Mouse (Mus musculus): ENCODE measurements around the gene Gpr88. TPM values are rescaled to one million over a fixed set of nuclear protein-coding genes. Genes with fewer than 3 reads are reported as not detected.
"Not testable (repeated sequence)": the region's sequence is repeated elsewhere in the genome, so short reads cannot be mapped to it uniquely, and the experiment has no call there.

Gpr88 gene
- polyA plus RNA-seq, 1 experiment from 2014 or later: 2.1 TPM

- Histone ChIP-seq H3K4me3 (replicated peaks) (no peak overlapping the region), H3K27me3 (replicated peaks) (no peaks in the 10 kb centered on the region), H3K9me3 (no peaks in the 10 kb centered on the region), H3K36me3 (no peaks in the 10 kb centered on the region), H3K4me2 (no peak overlapping the region), H3K9ac (no peak overlapping the region), H3K27ac (no peak overlapping the region), H3K4me1 (no peaks in the 10 kb centered on the region)
- 84% methylated on average over 5 of the region's 5 CpGs for WGBS
- ATAC-seq (ENCODE audit: insufficient read depth, low FRiP score, low read depth): no peak
Measured at GRCm38 (mm10) chr3:116237527-116237926, 15.8 kb downstream of the Gpr88 start.

DNA sequence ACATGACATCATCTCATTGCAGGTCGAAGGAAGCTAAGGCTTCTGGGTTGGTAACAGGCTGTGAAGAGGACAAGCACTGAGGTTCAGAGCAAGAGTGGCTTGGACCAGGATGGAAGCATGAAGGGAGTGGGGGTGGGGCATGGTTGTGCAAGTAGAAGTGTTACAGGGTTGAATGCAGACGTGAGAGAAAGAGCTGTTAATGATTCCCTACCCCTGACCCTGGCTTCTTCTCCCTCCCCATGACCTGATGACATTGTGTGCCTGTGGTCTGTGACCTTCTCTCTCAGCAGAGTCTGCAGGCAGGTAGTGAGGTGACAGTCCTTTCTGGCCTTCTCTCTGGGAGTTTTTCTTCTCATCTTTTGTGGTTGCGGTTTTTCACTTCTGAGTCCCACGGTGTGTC is 16.4 kb downstream of the Gpr88 start:
- H3K27me3 ChIP-seq (replicated peaks): no peaks in the 10 kb centered on the region
- 75% methylated on average over 4 of the region's 4 CpGs for WGBS

DNA sequence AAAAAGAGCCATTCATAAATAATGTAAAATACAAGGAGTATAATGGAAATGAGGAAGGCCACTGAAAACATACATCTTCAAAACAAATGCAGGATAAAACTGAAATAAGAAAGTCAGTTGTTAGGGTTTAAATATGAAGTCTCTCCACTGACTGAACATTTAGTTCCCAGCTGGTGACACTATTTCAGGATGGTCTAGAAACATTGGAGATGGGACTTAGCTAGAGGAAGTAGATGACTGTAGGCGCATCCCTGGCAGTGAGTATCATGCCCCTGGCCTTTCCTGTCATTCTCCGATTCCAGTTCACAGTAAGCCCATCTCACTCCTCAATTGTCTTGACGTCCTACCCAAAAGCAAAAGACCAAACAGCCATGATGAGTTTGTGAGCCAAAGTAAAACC is 19.8 kb downstream of the Gpr88 start:
- Histone ChIP-seq H3K36me3 (no peaks in the 10 kb centered on the region), H3K4me1 (no peaks in the 10 kb centered on the region), H3K27ac (no peak overlapping the region), H3K4me2 (no peak overlapping the region), H3K4me3 (replicated peaks) (no peak overlapping the region), H3K9me3 (no peaks in the 10 kb centered on the region), H3K27me3 (replicated peaks) (no peaks in the 10 kb centered on the region), H3K9ac (no peak overlapping the region)
- ATAC-seq (ENCODE audit: insufficient read depth, low FRiP score, low read depth): no peak
- WGBS: 78% methylated on average over 3 of the region's 3 CpGs

More for the DNA sequence above, 16.4 kb downstream of the Gpr88 start:
- Histone ChIP-seq H3K9me3 (no peaks in the 10 kb centered on the region), H3K4me1 (no peaks in the 10 kb centered on the region), H3K27ac (no peak overlapping the region), H3K4me2 (no peak overlapping the region), H3K4me3 (replicated peaks) (no peak overlapping the region), H3K9ac (no peak overlapping the region), H3K36me3 (no peaks in the 10 kb centered on the region)
- ATAC-seq (ENCODE audit: insufficient read depth, low FRiP score, low read depth): peak; percentile 31; the same call in 1 of the 2 replicates

DNA sequence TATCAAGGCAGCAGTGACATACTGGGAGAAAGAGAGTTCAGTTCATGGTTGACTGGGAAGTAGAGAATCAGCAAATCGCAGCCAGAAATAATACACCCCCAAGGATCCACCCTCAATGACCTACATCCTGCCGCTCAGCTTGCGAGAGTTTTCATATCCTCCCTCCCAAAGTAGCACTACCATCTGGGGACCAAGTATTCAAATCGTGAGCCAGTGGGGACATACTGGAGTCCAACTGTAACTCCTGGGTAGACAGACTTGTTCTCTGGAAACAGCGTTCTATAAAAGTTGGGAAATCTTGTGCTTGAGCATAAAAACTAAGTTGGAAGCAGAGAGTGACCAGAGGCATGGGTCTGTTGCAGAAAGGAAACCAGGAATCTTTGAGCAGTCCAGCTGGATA is 20.5 kb downstream of the Gpr88 start:
- ATAC-seq (ENCODE audit: insufficient read depth, low FRiP score, low read depth): no peak
- Histone ChIP-seq H3K4me2 (no peak overlapping the region), H3K9me3 (no peaks in the 10 kb centered on the region), H3K27me3 (replicated peaks) (no peaks in the 10 kb centered on the region), H3K36me3 (no peaks in the 10 kb centered on the region), H3K27ac (no peak overlapping the region), H3K9ac (no peak overlapping the region), H3K4me3 (replicated peaks) (no peak overlapping the region), H3K4me1 (no peaks in the 10 kb centered on the region)
- 78% methylated on average over 5 of the region's 5 CpGs for WGBS

DNA sequence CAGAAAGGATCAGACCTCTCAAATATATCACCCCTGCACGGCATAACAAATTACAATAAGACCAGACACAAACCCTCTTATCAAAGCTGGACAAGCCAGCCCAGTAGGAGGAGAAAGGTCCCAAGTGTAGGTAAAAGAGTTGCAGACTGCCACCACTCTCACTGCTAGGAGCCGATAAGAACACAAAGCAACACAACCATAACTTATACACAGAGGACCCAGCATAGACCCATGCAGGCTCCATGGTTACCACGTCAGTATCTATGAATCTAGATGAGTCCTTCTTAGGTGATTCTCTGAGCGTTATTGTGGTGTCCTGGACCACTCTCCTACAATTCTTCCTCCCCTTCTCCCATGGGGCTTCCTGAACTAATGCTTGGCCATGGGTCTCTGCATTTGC is 24.0 kb downstream of the Gpr88 start:
- ATAC-seq (ENCODE audit: insufficient read depth, low FRiP score, low read depth): no peak
- Histone ChIP-seq H3K4me3 (replicated peaks) (no peak overlapping the region), H3K9me3 (no peaks in the 10 kb centered on the region), H3K4me2 (no peak overlapping the region), H3K4me1 (no peaks in the 10 kb centered on the region), H3K36me3 (no peaks in the 10 kb centered on the region), H3K9ac (no peak overlapping the region), H3K27ac (no peak overlapping the region), H3K27me3 (replicated peaks) (no peaks in the 10 kb centered on the region)
- 80% methylated on average over 4 of the region's 4 CpGs for WGBS

- no peaks in the 10 kb centered on the region for H3K36me3 ChIP-seq
- H3K9me3 ChIP-seq: no peaks in the 10 kb centered on the region
- no peak overlapping the region for H3K9ac ChIP-seq
- no peaks in the 10 kb centered on the region for H3K27me3 ChIP-seq (replicated peaks)
- ATAC-seq (ENCODE audit: insufficient read depth, low FRiP score, low read depth): no peak
- H3K4me3 ChIP-seq (replicated peaks): no peak overlapping the region
- no peaks in the 10 kb centered on the region for H3K4me1 ChIP-seq
- no peak overlapping the region for H3K4me2 ChIP-seq
- 64% methylated on average over 11 of the region's 11 CpGs for WGBS
- no peak overlapping the region for H3K27ac ChIP-seq
Measured at GRCm38 (mm10) chr3:116228360-116229245, 24.7 kb downstream of the Gpr88 start.

DNA sequence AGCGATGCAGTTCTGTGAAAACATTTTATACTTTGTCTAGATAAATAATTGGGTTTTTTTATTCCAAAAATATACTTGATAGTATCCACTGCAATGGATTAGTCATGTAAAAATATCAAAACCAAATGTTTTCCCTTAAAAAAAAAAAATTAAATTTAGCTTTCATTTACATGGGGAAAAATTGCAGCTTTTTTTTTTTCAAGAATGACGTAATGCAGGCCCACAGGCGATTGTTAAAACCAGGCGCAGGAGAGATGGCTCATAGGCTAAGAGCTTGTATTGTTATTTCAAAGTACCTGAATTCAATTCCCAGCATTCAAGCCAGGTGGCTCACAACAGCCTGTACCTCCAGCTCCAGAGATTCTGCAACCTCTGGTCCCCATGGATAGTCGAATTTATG is 25.9 kb downstream of the Gpr88 start:
- no peaks in the 10 kb centered on the region for H3K27me3 ChIP-seq (replicated peaks)
- no peak overlapping the region for H3K4me3 ChIP-seq (replicated peaks)
- no peak overlapping the region for H3K9ac ChIP-seq
- 75% methylated on average over 5 of the region's 5 CpGs for WGBS
- no peaks in the 10 kb centered on the region for H3K4me1 ChIP-seq
- ATAC-seq (ENCODE audit: insufficient read depth, low FRiP score, low read depth): no peak
- no peak overlapping the region for H3K4me2 ChIP-seq
- no peak overlapping the region for H3K27ac ChIP-seq
- no peaks in the 10 kb centered on the region for H3K36me3 ChIP-seq
- no peaks in the 10 kb centered on the region for H3K9me3 ChIP-seq

GRCm38 (mm10) chr3:116226915-116227314 is 26.4 kb downstream of the Gpr88 start:
- Histone ChIP-seq H3K27me3 (replicated peaks) (no peaks in the 10 kb centered on the region), H3K4me3 (replicated peaks) (no peak overlapping the region), H3K36me3 (no peaks in the 10 kb centered on the region), H3K4me2 (no peak overlapping the region), H3K9ac (no peak overlapping the region), H3K27ac (no peak overlapping the region), H3K4me1 (no peaks in the 10 kb centered on the region; the same call in 1 of the 2 replicates), H3K9me3 (no peaks in the 10 kb centered on the region)
- ATAC-seq (ENCODE audit: insufficient read depth, low FRiP score, low read depth): no peak
- WGBS: 83% methylated on average over 6 of the region's 6 CpGs

- no peaks in the 10 kb centered on the region for H3K9me3 ChIP-seq
- ATAC-seq (ENCODE audit: insufficient read depth, low FRiP score, low read depth): no peak
- H3K4me1 ChIP-seq: peaks cover 5% of the 10 kb centered on the region
- 47% methylated on average over 17 of the region's 17 CpGs for WGBS
- no peaks in the 10 kb centered on the region for H3K36me3 ChIP-seq
- H3K27me3 ChIP-seq (replicated peaks): no peaks in the 10 kb centered on the region
- no peak overlapping the region for H3K27ac ChIP-seq
- no peak overlapping the region for H3K4me3 ChIP-seq (replicated peaks)
- no peak overlapping the region for H3K4me2 ChIP-seq
- no peak overlapping the region for H3K9ac ChIP-seq
Measured at GRCm38 (mm10) chr3:116222511-116223243, 30.6 kb downstream of the Gpr88 start.

DNA sequence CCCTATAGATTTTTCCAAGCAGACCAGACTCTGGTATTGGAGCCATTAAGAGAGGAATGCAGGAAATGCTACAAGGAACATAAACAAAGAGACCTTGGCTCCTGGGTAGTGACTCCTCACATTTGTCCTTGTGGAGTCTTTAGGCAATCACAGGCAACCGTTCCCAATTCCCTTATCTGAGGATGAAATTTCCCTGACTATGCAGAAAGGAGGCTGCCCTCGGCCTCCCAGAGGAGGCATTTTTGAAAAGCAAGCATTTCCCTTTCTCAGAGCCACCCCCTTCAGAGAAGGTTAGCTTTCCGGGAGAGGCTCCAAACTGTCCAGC is 31.7 kb downstream of the Gpr88 start:
- no peak overlapping the region for H3K4me3 ChIP-seq (replicated peaks)
- H3K27me3 ChIP-seq (replicated peaks): no peaks in the 10 kb centered on the region
- no peak for ATAC-seq (ENCODE audit: insufficient read depth, low FRiP score, low read depth)
- H3K36me3 ChIP-seq: no peaks in the 10 kb centered on the region
- no peak overlapping the region for H3K4me2 ChIP-seq
- H3K9ac ChIP-seq: no peak overlapping the region
- H3K27ac ChIP-seq: peak overlapping the region; percentile 23; the same call in 1 of the 2 replicates
- 28% methylated on average over 3 of the region's 3 CpGs for WGBS
- peaks cover 5% of the 10 kb centered on the region for H3K4me1 ChIP-seq
- no peaks in the 10 kb centered on the region for H3K9me3 ChIP-seq

DNA sequence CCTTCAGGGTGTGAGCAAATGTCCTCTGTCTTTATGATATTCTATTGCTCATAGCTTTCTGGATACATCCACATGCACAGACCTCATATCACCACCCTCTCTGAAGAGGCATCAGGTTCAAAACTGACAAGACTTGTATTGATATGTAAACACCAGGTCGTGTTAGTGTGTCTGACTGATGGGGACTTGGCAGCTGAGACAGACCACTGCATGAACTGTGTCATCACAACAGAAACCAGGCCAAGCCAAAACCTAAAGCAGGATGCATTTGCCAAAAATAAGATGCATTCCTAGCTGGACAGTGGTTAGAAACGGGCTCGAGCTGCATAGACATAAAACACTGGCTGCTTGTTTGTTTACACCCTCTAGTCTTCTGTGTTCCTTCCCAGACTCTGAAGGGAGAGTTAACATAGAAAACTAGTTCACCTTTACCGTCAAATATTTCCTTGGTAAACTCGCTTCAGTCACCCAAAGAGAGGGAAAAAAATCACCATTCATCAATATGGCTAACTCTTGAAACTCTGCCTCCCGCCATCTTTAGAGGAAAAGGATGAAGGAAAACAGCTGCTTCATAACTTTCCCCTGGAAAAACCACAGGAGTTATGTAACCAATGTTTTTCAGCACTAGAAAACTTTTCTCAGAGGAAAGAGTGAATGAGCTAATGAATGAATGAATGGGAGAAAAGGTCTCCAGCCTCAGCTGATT is 32.2 kb downstream of the Gpr88 start:
- H3K4me3 ChIP-seq (replicated peaks): no peak overlapping the region
- peak overlapping the region; percentile 23; the same call in 1 of the 2 replicates for H3K27ac ChIP-seq
- H3K27me3 ChIP-seq (replicated peaks): no peaks in the 10 kb centered on the region
- H3K9ac ChIP-seq: no peak overlapping the region
- H3K4me1 ChIP-seq: peaks cover 5% of the 10 kb centered on the region
- H3K36me3 ChIP-seq: no peaks in the 10 kb centered on the region
- no peaks in the 10 kb centered on the region for H3K9me3 ChIP-seq
- ATAC-seq (ENCODE audit: insufficient read depth, low FRiP score, low read depth): peak; percentile 27; the same call in 1 of the 2 replicates
- WGBS: 35% methylated on average over 6 of the region's 6 CpGs
- H3K4me2 ChIP-seq: no peak overlapping the region

- H3K4me2 ChIP-seq; H3K4me3 ChIP-seq (replicated peaks); H3K27ac ChIP-seq; H3K4me1 ChIP-seq; H3K9me3 ChIP-seq; ATAC-seq (ENCODE audit: insufficient read depth, low FRiP score, low read depth); H3K27me3 ChIP-seq (replicated peaks); H3K9ac ChIP-seq; H3K36me3 ChIP-seq: not testable (repeated sequence)
- WGBS: 63% methylated on average over 6 of the region's 6 CpGs
Measured at GRCm38 (mm10) chr3:116217398-116217797, 35.9 kb downstream of the Gpr88 start.

Data from stomach, embryonic 15.5 days (tissue).